In the genomic region with DNA sequence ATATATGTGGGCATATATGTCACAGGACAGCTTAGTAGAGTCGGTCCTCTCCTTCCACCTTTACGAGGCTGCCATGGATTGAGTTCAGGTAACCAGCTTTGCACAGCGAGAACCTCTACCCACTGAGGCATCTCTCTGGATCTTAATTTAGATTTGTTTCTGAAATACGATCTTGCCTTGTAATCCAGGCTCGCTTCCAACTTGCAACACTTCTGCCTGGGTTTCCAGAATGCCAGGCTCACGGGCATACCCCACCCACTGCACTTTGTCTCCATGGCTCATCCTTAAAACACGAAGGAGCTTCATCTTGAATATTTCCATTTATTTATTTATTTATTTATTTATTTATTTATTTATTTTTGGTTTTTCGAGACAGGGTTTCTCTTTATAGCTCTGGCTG, we compare ENCODE assay signal across 10 mouse cellular contexts.
"Had no signal": no experiment of that assay in that cellular context is flagged by ENCODE, and none has a peak within 500 bp of the region (broad histone marks: within the 10 kb centered on the region; RNA-seq: fewer than 3 reads in every experiment).

No protein-coding gene starts in this region.

- DNase-seq: kidney, adult 9 months; kidney, postnatal 14 days; kidney, postnatal 4 days; left cerebral cortex, postnatal 4 days; lung, adult 18-20 months; lung, postnatal 10 days; lung, postnatal 36 days; retina, postnatal 1 day; thymus, adult 2 months; thymus, postnatal 14 days had no signal
